In the genomic region with DNA sequence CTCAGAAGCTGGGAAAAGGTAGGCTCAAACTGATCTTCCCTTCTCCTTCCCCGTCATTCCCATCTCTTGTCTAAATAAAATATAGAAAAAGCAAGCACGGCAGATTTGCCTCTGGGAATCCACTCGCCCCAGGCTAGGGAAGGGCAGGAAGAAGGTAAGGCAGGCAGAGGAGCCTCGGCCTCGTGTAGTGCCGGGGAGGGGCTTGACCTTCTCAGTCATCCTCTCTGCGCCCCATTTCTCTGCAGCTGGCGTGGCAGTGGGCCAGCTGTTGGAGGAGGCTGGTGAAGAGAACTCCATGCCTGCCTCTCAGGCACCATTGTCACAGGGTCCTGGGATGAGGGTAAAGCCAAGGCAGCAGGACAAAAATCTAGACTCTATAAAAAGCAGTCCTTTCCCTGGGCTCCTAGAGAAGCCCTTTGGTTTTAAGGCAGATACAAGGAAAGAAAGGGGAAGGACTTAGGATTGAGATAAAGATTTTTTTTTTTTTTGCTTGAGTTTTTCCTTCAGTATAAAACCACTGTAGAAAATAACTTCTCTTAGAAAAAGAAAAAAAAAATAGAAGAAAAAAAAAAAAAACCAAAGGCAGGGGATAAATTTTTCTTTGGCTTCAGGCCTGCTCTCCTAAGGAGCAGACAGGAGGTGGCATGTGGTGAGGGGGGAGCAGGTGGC, we compare ENCODE assay signal across 1 mouse cellular context.
TF ChIP-seq lines count a peak whose summit lies in the region.

No protein-coding gene starts in this region.

TF ChIP-seq in myocyte, 11 proteins besides CTCF, POLR2A, EP300 and RAD21:
- TF ChIP-seq MYOG (IDR thresholded peaks at IDR 0.05; ENCODE audit: control insufficient read depth in 1 of 3, insufficient read depth in 1 of 3, insufficient read length in 2 of 3, low read depth in 2 of 3) (no peak), MAX (IDR thresholded peaks at IDR 0.05; ENCODE audit: low read depth) (no peak), POLR2AphosphoS2 (IDR thresholded peaks at IDR 0.05; ENCODE audit: insufficient read length, low read depth) (peak; percentile 63), E2F4 (IDR thresholded peaks at IDR 0.05; ENCODE audit: insufficient read depth) (no peak), USF1 (IDR thresholded peaks at IDR 0.05; ENCODE audit: low read depth) (no peak), MYOD1 (IDR thresholded peaks at IDR 0.05; ENCODE audit: control insufficient read depth in 1 of 3, insufficient read length in 2 of 3, low read depth in 2 of 3) (no peak), CEBPB (IDR thresholded peaks at IDR 0.05; ENCODE audit: insufficient read depth, poor library complexity, severe bottlenecking) (no peak), SRF (IDR thresholded peaks at IDR 0.05; ENCODE audit: control insufficient read depth, insufficient read length, low read depth) (no peak)
